Mouse (Mus musculus) thymus, postnatal 4 days (tissue): ENCODE data around the gene Tprgl.

Experiments used
- DNase-seq: peaks from one replicate; pipeline ENCODE4 v3.0.0; 2021

The Tprgl gene

DNA sequence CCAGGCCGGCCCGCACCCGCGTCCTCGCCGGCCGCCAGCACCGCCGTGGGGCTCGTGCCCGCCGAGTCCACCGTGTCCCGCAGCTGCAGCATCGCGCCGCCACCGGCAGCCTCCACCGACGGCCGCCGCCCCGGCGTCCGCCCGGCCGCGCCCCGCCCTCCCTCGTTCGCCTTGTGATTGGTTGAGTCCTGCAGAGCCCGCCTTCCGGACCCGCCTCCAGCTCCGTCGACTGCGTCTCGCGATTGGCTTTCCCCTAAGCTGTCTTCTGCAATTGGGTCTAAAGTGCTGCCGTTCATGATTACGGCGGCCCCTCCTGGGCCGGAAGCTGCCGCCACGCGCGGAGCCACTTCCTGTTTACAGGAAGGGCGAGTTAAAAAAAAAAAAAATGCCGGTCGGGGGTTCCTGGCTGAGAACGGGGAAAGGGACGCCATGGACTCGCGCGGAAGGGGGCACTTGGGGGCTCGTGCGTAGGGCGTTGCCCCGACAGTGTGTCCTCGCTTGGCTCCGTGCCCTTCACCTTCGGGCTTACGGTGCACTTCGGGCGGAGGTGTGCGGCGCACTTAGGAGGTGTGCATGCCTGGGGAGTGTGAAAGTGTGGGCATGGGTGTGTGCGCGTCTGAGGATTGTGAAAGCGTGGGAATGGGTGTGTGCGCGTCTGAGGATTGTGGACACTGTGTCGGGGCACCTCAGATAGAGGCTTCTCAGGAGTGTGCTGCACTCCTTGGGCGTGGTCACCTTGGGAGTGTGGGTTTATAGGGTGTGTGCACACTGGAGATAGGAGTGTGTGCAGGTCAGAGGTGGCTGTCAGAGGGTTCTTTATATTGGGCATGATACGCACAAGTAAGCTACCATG, at the start of gene Tprgl:
Tprgl (minus strand) TSS at position 129 of the 853 bp plus-strand sequence.
- DNase-seq, result peak; percentile 98

DNA sequence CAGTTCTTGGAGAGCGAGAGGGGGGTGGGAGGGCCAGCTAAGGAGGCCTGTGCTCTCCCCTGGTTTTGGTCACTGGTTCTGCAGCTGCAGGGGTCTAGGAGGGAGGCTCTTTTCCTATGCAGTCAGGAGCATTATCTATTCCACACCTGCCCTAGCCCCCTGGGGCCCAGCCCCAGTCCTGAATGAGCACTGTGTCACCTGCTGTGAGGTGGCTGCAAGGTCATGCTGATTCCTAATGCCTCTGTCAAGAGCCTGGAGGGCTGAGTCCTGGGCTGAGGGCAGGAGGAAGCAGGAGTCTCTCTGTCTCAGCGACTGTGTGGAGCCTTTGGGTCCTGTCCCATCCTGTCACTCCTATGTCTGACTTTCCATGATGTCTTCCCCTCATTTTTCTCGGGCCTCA, 49.4 kb upstream of the Tprgl start:
- no peak for DNase-seq

- no peak for DNase-seq
These were observed 48.6 kb upstream of the Tprgl start for GRCm38 (mm10) chr4:154209054-154209453.

DNA sequence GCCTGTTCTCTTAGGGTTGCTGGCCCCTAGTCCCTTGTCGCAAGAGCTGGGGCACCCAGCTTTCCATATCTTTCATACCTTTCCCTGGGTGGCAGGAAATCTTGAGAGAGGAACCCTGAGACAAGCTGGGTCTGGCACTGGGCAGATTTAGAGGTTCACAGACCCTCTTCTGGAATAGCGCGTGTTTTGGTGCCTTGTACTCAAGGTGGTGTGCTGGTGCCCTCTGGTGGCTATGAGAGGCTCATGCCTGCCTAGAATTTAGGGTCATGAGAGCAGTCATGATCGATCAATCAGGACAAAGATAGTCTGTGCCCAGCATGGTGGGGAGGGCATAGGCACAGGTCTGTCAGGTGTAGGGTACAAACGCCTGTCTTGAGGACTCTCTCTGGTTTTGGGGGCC, 46.8 kb upstream of the Tprgl start:
- DNase-seq, result peak; percentile 77

DNA sequence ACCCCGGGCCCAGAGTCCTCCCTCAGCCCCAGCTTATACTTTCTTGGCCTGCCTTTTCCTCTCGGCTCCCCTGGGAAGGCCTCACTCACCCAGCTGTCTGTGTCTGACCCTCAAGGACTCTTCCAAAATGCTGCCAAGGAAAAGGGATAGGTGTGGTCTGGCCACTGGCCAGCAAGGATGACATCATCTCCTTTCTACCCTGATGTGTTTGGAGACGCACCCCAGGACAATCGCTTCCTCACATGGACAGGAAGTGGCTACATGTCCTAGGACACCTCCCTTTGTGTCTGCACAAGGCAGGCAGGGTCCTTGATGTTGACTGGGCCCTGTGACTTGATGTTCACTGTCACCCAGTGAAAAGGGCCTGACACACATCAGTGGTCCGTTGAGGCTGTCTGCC, 44.9 kb upstream of the Tprgl start:
- DNase-seq, result no peak

DNA sequence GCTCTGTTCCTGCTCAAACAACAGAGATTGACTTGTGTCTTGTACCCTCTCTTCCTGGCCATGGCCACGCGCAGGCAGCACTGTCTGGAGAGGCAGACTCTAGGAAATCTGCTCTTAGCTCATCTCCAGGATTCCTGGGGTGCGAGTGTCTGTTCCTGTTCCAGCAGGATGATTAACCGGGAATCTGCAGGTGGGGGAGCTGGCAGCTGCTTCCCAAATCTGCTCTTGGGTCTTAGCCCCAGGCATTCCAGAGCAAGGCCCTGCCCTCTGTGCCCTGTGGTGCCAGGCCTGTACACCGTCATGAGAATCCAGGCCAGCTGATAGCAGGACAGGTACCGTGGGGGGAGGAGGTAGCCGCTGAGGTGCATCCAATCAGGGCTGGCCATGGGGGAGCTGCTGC, 44.1 kb upstream of the Tprgl start:
- no peak for DNase-seq

GRCm38 (mm10) chr4:154201511-154201910, 41.0 kb upstream of the Tprgl start:
- DNase-seq, result no peak

GRCm38 (mm10) chr4:154198377-154198961, 38.0 kb upstream of the Tprgl start:
- no peak for DNase-seq

- DNase-seq, result no peak
These were observed 37.5 kb upstream of the Tprgl start for GRCm38 (mm10) chr4:154197961-154198360.

- DNase-seq, result no peak
These were observed 28.5 kb upstream of the Tprgl start for GRCm38 (mm10) chr4:154188948-154189347.

DNA sequence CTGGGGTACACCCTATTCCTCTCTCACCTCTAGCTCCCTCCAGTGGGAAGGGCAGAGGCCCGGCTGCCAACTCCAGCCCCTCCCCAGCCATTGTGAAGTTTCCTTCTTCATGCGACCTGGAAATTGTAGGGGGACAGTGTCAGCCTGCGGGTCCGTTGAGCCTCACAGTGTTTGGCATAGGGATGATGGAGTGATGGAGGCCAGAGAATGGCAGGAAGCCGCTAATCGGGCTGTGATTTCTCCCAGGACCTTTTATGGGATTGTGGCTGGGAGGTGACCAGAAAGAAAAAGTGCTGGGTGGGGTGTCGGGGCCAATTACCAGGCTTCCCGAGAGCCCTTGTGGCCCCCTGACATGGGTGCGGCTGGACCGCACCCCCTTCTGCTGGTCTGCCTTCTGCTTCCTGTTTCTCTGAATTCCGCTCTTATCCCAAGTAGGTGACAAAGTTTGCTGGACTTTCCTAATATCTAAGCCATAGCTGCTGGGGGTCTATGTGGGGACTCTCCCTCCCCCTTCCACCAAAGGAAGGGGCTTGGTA, 25.6 kb upstream of the Tprgl start:
- no peak for DNase-seq

GRCm38 (mm10) chr4:154185001-154185400, 24.5 kb upstream of the Tprgl start:
- DNase-seq, result no peak

DNA sequence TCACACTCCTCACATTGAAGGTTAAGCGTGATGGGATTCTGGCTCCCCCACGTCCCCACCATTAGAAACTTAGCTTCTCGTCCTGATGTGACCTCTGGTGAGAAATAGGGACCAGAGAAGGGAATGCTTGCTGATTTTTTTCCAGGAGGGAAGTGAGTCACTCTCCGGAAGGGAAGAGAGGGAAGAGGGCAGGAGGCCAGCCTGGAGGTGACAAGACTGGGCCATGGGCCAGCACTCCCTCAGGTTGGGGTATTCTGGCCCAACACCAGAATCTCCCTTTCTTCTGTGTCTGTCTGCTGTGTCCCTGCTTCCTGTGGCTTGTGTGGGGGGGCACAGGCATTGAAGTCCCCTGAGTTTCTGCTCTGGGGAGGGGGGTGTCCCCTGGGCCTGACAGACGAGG, 23.1 kb upstream of the Tprgl start:
- DNase-seq, result no peak

- DNase-seq, result no peak
These were observed 20.5 kb upstream of the Tprgl start for GRCm38 (mm10) chr4:154181001-154181400.

DNA sequence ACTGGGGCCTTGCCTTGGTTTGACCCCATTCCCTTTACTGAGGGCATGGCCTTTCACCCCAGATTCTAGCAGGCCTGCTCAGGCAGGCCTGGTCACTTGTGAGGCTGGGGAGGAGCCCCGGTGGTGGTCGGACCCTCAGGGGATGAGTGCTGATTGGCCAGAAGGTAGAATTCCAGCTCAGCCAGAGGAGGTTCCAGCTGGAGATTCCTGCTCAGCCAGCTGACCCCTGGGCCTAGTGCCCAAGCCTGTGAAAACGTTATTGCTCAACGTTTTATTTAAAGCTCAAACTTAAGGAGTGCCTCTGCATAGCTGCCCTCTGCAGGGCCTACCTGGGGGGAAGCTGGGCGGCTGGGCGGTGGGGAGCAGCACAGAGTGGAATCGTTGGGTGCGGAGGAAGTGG, 16.8 kb upstream of the Tprgl start:
- DNase-seq, result no peak

DNA sequence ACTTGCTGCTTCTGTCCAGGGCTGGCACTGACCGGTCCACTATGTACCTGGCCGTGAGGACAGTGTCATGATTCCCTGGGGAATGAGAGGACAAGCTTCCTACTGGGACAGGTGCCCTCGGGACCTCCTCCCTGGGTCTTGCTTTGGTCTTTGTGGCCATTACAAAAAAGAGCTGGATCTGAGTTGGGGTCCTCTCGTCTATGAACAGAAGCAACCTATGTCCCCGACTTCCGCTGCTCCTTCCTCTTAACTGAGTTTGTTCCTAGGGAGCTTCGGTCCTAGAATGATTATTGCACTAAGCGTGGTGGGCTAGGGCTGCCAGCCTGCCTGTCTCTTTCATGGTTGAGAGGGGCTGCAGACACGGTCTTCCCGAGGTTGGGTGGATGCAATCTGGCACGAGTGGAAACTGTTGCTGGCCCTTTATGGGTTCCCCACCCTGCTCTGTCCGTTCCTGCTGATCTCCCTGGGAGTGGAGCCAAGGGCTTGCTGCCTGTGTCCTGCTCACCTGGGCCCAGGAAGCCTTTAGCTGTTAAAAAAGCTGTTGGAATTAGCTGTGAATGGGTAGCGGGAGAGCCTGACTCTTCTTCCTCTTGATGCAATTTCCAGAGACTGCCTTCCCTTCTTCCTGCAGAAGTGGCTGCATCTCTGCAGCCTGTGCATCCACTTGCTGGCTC, 11.6 kb upstream of the Tprgl start:
- no peak for DNase-seq

DNA sequence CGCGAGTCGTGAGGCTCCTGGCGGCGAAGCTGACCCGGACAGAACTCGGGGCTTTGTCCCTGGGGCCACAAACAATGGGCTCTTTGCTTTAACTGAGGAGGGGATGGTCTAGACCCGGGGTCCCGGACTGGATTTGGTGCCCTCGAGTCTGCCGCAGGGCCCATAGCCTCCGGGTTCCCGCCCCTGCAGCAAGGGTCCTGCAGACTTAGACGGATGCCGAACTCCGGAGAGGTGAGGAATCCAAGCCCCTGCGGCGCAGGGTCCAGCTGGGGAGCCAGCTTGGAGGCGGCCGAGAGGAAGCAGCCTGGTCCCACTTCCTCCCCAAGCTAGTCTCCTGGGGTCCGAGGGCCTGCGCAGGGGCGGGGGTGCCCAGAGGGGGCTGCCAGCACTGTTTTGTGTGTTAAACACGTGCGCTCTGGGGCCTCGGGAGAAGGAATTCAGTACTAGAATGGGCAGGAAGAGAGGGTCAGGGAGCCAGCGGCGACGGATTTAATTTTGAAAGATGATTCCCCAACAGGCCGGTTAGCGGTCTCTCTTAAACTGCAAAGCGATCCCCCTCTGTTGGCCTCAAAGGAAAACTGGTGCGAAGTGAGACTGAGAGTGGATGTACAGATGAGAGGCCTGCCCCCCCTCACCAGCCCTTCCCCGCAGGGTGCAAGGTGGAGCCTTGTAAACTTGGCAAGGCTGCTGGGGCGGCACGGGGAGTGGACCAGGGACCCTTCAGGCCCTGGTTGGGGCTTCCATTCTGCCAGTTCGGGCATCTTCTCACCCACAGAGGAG, 10.9 kb upstream of the Tprgl start:
- DNase-seq, result no peak

DNA sequence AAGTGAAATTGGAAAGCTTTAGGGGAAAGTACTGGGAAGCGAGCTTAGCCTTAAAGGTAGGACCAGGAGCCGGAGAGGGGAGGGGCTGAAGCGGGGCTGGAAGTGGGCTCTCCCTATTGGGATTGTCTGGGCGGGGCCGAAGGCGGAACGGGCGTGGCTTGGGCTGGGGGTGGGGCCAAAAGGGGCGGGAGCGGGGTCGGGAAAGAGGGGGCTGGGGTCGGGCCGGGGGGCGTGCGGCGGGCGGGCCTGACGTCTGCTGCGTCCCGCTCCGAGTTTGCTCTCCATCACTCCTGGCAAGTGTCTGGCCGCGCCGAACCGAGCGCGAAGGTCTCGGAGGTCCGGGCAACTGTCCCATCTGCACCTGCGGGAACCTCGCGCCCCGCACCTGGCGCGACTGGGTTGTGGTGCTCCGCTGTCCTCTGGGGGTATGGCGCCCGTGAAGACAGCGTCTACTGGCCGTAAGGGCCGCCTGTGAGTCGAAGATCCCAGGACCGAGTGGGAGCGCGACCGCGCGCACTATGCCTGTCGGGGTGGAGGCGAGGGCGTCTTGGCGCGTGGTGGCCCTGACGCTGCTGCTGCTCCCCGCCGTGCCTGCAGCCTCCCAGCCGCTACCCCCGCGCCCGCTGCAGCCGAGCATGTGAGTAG, 10.2 kb upstream of the Tprgl start, which contains the start of gene Megf6:
Megf6 (plus strand) TSS at position 225 of the 645 bp plus-strand sequence.
- no peak for DNase-seq

DNA sequence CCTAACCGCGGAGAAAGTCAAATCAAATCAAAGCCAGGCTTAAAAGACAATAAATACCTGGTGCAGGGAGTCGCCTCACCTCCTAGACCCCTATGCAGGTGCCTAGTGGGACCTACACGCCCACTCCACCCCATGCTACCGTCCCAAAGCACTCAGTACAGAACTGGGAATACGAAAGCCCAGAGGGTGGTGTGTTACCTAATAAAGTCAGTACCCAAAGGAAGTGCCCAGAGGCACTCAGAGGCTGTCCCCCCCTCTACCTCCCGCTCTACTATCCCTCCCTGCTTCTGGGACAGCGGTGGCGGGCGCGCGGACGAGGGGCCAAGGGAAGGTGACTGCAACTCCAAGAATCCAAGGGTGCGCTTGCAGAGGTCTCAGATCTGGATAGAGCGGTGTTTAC, 9.6 kb upstream of the Tprgl start:
- DNase-seq, result no peak

- peak; percentile 80 for DNase-seq
These were observed 6.6 kb upstream of the Tprgl start for GRCm38 (mm10) chr4:154167053-154167452.

DNA sequence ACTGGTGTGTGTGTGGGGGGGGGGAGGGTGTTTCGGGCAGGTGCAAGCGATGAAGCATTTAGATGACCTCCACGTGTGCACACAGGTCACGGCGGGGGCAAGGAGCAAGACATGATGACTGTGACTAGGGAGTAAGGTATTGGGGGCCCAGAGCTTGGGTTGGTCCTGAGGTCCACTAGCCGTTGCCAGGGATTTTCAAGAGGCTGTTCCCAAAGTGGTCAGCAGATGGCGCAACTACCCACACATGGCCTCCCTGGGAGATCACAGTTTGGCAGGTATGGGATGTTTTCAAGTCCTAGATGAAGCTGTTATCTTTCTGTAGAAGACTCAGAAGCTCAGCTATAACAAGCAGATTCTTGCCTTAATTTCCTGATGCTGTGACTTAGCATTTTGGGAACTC, 2.8 kb upstream of the Tprgl start:
- DNase-seq, result peak; percentile 81

DNA sequence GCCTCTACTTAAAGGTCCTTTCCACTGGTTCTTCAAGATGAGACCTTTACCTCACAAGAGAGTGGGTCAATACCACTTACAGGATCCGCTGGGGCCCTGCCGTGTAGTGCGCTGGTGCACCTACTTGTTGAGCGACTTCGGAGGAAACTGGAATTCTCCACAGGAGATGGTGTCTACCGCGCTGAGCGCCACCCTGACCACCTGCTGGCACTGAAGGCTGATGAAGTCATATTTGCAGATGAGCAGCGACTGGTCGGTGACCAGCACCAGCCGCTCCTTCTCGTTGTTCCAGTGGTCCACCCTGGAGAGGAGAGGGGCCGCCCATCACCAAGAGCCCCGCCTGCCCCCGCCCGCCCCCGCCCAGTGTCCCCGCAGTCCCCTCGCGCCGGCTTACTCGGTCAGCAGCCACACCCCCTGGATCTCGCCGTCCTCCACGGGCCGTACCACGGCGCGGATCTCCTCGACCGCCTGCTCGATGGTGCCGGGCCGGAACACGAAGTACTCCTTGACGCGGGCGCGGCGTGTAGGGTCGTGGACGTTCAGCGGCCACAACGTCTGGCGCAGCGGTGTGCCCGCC, 417 bp downstream of the Tprgl start:
- peak; percentile 54 for DNase-seq
